Mouse (Mus musculus): ENCODE data around the gene Rap1gap. TPM values are rescaled to one million over a fixed set of nuclear protein-coding genes. Genes with fewer than 3 reads are reported as not detected.

Gene Rap1gap
- polyA plus RNA-seq, 1 experiment from 2014 or later, result 19.9 TPM

DNA sequence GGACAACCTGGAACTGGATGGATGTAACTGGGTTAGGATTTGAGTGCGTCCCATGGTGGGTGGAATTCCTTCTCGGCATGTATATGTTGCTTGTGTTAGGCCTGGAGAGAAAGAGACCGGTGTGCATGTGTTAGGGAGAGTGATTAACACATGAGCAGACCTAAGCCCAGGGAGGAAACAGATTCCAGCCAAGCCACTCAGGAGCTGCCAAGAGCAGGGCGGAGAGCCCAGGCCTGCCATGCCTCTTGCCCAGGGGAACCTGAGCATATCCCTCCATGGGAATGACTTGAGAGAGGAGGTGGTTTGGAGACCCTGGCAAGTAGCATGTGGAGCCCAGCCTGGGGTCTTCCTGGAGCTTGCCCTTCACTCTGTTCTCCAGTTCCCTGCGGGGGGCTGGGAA lies 13.4 kb downstream of the Rap1gap start:
- ATAC-seq (ENCODE audit: insufficient number of reproducible peaks, low FRiP score, low TSS enrichment, low read depth), result no peak
- H3K36me3 ChIP-seq, result no peaks in the 10 kb centered on the region
- no peak overlapping the region for H3K4me2 ChIP-seq (replicated peaks)
- H3K4me3 ChIP-seq (replicated peaks), result no peak overlapping the region
- no peak overlapping the region for H3K27ac ChIP-seq (replicated peaks)
- no peak overlapping the region for H3K9ac ChIP-seq
- peaks cover 40% of the 10 kb centered on the region for H3K4me1 ChIP-seq
- H3K27me3 ChIP-seq, result peaks cover 36% of the 10 kb centered on the region
- no peaks in the 10 kb centered on the region for H3K9me3 ChIP-seq (replicated peaks)
- 67% methylated on average over 5 of the region's 5 CpGs for WGBS

DNA sequence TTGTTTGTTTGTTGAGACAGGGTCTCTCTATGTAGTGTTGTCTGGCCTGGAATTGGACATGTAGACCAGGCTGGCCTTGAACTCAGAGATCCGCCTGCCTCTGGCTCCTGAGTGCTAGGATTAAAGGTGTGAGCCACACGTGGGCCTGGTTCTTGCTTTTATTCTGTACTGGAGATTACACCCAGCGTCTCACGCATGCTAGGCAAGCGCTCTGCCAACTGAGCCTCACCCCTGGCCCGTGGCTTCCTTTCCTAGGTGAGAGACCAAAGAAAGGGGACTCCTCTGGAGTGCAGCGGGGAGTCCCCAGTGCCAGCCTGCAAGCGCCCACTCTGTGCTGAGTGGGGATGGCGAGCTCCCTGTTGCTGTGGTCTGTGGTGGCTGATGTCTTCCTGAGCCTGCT lies 14.0 kb downstream of the Rap1gap start:
- no peak overlapping the region for H3K9ac ChIP-seq
- no peak for ATAC-seq (ENCODE audit: insufficient number of reproducible peaks, low FRiP score, low TSS enrichment, low read depth)
- no peak overlapping the region for H3K4me2 ChIP-seq (replicated peaks)
- peaks cover 40% of the 10 kb centered on the region for H3K4me1 ChIP-seq
- H3K36me3 ChIP-seq, result no peaks in the 10 kb centered on the region
- WGBS, result 69% methylated on average over 9 of the region's 9 CpGs
- H3K9me3 ChIP-seq (replicated peaks), result no peaks in the 10 kb centered on the region
- no peak overlapping the region for H3K4me3 ChIP-seq (replicated peaks)
- H3K27me3 ChIP-seq, result peaks cover 43% of the 10 kb centered on the region
- H3K27ac ChIP-seq (replicated peaks), result no peak overlapping the region

DNA sequence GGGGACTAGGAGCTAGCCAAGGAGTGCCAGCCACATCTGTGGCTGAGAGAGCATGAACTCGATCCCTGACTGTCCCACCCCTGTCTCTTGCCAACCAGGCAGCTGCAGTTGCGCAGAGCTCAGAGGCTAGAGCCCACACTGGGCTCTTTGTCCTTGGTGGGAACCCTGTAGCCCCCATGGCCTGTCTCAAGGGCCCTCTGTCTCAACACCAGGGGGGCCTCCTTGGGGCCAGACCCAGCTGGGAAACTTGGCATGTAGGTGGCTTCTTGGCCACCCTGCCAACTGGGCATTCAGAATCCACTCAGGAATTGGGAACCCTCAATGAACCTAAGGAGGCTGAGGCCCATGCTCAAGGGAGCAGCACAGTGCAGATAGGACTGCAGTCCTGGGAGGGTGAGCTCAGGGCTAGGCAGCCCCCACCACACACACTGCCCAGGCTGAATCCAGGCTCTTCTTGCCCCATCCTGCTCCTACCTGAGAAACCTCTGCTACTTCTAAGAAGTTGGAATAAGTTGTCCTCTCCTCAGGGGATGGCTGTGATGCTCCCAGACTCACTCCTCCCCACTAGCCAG lies 15.5 kb downstream of the Rap1gap start:
- 56% methylated on average over 2 of the region's 2 CpGs for WGBS
- H3K36me3 ChIP-seq, result no peaks in the 10 kb centered on the region
- H3K27ac ChIP-seq (replicated peaks), result no peak overlapping the region; the same call in 1 of the 2 replicates
- ATAC-seq (ENCODE audit: insufficient number of reproducible peaks, low FRiP score, low TSS enrichment, low read depth), result 0 out of 2 replicates have a peak, but pooled peaks have one; percentile 30
- H3K4me1 ChIP-seq, result peaks cover 40% of the 10 kb centered on the region
- H3K27me3 ChIP-seq, result peaks cover 52% of the 10 kb centered on the region
- no peak overlapping the region for H3K4me2 ChIP-seq (replicated peaks)
- no peak overlapping the region for H3K9ac ChIP-seq
- H3K9me3 ChIP-seq (replicated peaks), result no peaks in the 10 kb centered on the region
- no peak overlapping the region for H3K4me3 ChIP-seq (replicated peaks)

DNA sequence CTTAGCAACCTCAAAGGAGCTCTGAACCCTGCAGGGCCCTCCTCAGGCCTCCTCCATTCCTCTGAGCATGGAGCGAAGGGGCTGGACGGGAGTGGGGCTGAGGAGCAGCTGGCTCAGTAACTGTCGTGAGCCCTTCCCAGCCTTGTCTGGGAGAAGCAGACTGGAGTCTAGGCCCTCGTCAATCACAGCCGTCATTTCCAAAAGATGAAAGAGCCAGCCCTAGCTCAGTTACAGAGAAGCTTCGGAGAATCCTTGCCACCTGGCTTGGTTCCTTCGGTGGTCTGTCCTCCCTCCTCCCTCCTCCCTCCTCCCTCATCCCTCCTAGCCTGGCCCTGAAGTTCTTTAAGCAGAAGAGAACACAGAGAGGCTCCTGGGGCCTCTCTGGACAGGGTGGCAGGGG lies 16.2 kb downstream of the Rap1gap start:
- peaks cover 52% of the 10 kb centered on the region for H3K27me3 ChIP-seq
- no peak for ATAC-seq (ENCODE audit: insufficient number of reproducible peaks, low FRiP score, low TSS enrichment, low read depth)
- no peak overlapping the region for H3K27ac ChIP-seq (replicated peaks)

DNA sequence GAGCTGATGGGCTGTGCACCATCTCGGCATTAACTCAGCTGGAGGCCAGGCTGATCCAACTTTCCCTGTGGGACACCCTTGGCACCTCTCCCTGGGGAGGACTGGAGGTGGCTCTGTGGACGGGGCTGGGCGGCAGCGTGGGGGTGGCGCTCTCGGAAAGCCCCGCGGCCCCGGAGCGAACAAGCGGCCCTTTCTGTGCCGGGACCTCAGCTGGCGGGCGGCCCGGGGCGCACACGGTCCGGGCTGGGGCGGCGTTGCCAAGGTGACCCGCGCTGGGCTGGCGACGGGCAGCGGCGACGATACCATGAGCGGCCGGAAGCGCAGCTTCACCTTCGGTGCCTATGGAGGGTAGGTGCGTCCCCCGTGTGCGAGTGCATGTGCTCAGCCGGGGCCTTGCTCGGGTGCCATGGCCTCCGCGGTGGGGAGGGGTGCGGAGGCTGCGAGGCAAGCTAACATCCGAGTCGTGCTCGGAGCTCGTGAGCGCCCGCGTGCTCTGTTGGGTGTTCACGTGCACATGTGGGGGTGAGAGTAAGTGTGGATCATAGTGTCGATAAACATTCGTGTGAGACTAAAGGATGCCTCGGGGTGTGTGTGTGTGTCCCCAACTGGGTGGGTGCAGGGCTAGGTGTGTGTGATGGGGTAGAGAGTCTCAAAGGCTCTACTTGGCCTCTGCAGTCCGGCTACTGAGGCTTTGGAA lies 17.0 kb downstream of the Rap1gap start:
- peaks cover 52% of the 10 kb centered on the region for H3K27me3 ChIP-seq
- peaks cover 32% of the 10 kb centered on the region for H3K4me1 ChIP-seq
- H3K4me2 ChIP-seq (replicated peaks), result peak overlapping the region; percentile 76
- H3K4me3 ChIP-seq (replicated peaks), result peak overlapping the region; percentile 37
- WGBS, result 5% methylated on average over 52 of the region's 52 CpGs
- no peaks in the 10 kb centered on the region for H3K36me3 ChIP-seq
- H3K9me3 ChIP-seq (replicated peaks), result no peaks in the 10 kb centered on the region
- ATAC-seq (ENCODE audit: insufficient number of reproducible peaks, low FRiP score, low TSS enrichment, low read depth), result 0 out of 2 replicates have a peak, but pooled peaks have one; percentile 5
- H3K27ac ChIP-seq (replicated peaks), result no peak overlapping the region
- H3K9ac ChIP-seq, result 0 out of 2 replicates have a peak overlapping the region, but pooled peaks have one; percentile 9

More for the DNA sequence above, 16.2 kb downstream of the Rap1gap start:
- Histone ChIP-seq H3K9me3 (replicated peaks) (no peaks in the 10 kb centered on the region), H3K4me2 (replicated peaks) (no peak overlapping the region), H3K9ac (no peak overlapping the region), H3K4me1 (peaks cover 40% of the 10 kb centered on the region), H3K36me3 (no peaks in the 10 kb centered on the region), H3K4me3 (replicated peaks) (no peak overlapping the region)
- WGBS, result 33% methylated on average over 7 of the region's 7 CpGs

DNA sequence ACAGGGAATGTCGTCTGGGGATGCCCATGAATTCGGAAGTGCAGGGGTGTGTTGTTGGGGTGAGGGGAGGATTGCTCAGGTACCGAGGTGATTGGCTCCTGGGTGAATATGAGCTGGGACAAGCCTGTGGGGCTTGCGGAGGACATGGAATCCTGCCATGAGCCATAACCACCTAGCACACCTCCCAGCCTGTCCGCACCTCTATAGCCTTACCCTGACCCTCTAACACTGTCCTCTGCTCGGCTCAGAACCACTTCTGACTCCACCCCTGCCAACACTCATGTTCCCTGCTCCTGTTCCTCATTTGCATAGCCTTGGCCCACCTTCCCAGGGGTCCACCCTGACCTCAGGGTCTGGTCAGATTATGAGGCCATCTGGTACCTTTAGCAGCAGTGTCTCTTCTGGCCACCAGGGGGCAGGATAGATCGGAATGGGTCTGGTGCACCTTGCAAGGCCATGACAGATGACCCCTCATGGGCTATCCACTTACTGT lies 18.5 kb downstream of the Rap1gap start:
- H3K27me3 ChIP-seq, result peaks cover 52% of the 10 kb centered on the region
- ATAC-seq (ENCODE audit: insufficient number of reproducible peaks, low FRiP score, low TSS enrichment, low read depth), result no peak; the same call in 1 of the 2 replicates
- WGBS, result 49% methylated on average over 7 of the region's 7 CpGs

DNA sequence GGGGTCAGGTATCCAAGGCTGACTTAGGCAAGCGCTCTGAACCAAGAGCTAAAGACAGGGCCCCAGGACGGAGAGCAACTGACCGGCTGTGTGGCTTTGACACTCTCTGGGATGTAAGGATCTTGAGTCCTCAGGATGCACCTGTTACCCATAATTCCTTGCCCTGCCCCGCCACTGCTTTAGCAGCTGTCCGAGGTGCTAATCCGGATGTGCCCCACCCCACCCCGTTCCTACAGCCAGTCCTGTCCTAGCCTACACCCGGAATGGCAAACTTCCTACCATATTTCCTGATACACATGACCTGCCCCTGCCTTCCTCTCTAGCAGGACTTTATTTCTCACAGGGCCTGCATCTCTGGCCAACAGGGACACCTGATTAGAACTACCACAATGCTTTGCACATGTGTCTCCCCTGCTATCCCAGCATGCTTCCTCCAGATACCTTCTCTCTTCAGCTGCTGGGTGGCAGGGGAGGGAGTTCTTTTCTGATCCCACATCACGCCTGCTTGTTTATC lies 20.4 kb downstream of the Rap1gap start:
- H3K4me2 ChIP-seq (replicated peaks), result no peak overlapping the region
- no peak for ATAC-seq (ENCODE audit: insufficient number of reproducible peaks, low FRiP score, low TSS enrichment, low read depth)
- H3K27me3 ChIP-seq, result peaks cover 43% of the 10 kb centered on the region
- H3K9me3 ChIP-seq (replicated peaks), result no peaks in the 10 kb centered on the region
- no peaks in the 10 kb centered on the region for H3K36me3 ChIP-seq
- H3K27ac ChIP-seq (replicated peaks), result no peak overlapping the region
- WGBS, result 29% methylated on average over 9 of the region's 9 CpGs
- H3K4me1 ChIP-seq, result peaks cover 21% of the 10 kb centered on the region
- no peak overlapping the region for H3K9ac ChIP-seq
- H3K4me3 ChIP-seq (replicated peaks), result no peak overlapping the region

More for the DNA sequence above, 18.5 kb downstream of the Rap1gap start:
- Histone ChIP-seq H3K9ac (no peak overlapping the region), H3K4me3 (replicated peaks) (no peak overlapping the region), H3K4me1 (peaks cover 26% of the 10 kb centered on the region), H3K36me3 (no peaks in the 10 kb centered on the region), H3K4me2 (replicated peaks) (no peak overlapping the region), H3K9me3 (replicated peaks) (no peaks in the 10 kb centered on the region), H3K27ac (replicated peaks) (no peak overlapping the region)

DNA sequence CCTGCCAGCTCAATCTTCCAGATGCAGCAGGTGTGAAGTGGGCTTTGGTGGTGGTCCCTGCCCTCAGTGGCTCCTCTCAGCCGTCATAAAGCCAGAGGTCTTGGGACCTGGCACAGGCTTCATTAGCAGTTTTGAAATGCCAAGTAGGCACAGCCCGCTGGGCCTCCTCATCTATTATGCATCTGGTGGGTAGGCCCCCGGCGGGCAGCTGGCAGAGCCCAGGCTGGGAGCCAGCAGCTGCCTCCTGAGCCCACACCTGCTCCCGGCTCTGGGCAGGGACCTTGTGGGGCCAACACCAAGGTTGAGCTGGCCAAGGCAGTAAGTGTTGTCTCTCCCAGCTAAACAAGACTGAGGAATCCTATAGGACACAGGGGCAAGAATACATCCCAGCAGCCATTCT lies 21.8 kb downstream of the Rap1gap start:
- ATAC-seq (ENCODE audit: insufficient number of reproducible peaks, low FRiP score, low TSS enrichment, low read depth), result no peak
- no peak overlapping the region for H3K4me2 ChIP-seq (replicated peaks)
- 66% methylated on average over 5 of the region's 5 CpGs for WGBS
- peaks cover 9% of the 10 kb centered on the region for H3K4me1 ChIP-seq
- no peaks in the 10 kb centered on the region for H3K9me3 ChIP-seq (replicated peaks)
- no peak overlapping the region for H3K4me3 ChIP-seq (replicated peaks)
- H3K9ac ChIP-seq, result no peak overlapping the region
- no peak overlapping the region for H3K27ac ChIP-seq (replicated peaks)
- no peaks in the 10 kb centered on the region for H3K36me3 ChIP-seq
- H3K27me3 ChIP-seq, result peaks cover 30% of the 10 kb centered on the region

DNA sequence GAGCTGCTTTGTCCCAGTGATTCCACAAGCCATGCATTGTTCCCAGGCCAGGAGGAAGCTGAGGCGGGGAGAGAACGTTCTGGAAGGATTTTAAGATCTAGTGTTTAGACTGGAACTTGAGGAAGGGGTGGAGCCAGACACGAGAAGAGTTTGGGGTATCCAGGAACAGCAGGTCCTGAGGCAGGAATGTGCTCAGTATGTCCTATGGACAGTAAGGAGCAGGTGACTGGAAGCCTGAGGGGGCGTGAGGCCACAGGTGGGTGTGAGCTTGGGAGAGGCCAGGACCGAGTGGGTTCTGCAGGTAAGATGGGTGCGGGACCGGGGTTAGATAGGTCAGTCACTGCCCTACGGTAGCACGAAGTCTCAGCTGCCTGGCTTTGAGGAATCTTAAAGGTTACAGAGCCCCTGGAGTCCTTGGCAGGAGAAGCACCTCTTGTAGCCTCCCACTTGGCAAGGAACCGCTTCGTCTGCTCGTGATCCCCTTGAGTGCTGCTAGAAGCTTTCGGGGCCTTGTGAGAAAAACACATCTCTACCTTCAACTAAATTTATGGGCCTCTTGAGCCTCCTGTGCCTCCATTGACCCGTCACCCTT lies 22.8 kb downstream of the Rap1gap start:
- no peaks in the 10 kb centered on the region for H3K4me1 ChIP-seq
- peaks cover 20% of the 10 kb centered on the region for H3K27me3 ChIP-seq
- no peaks in the 10 kb centered on the region for H3K36me3 ChIP-seq
- H3K27ac ChIP-seq (replicated peaks), result no peak overlapping the region
- H3K9ac ChIP-seq, result no peak overlapping the region
- no peak for ATAC-seq (ENCODE audit: insufficient number of reproducible peaks, low FRiP score, low TSS enrichment, low read depth)
- no peak overlapping the region for H3K4me2 ChIP-seq (replicated peaks)
- no peaks in the 10 kb centered on the region for H3K9me3 ChIP-seq (replicated peaks)
- H3K4me3 ChIP-seq (replicated peaks), result no peak overlapping the region
- 66% methylated on average over 14 of the region's 14 CpGs for WGBS

DNA sequence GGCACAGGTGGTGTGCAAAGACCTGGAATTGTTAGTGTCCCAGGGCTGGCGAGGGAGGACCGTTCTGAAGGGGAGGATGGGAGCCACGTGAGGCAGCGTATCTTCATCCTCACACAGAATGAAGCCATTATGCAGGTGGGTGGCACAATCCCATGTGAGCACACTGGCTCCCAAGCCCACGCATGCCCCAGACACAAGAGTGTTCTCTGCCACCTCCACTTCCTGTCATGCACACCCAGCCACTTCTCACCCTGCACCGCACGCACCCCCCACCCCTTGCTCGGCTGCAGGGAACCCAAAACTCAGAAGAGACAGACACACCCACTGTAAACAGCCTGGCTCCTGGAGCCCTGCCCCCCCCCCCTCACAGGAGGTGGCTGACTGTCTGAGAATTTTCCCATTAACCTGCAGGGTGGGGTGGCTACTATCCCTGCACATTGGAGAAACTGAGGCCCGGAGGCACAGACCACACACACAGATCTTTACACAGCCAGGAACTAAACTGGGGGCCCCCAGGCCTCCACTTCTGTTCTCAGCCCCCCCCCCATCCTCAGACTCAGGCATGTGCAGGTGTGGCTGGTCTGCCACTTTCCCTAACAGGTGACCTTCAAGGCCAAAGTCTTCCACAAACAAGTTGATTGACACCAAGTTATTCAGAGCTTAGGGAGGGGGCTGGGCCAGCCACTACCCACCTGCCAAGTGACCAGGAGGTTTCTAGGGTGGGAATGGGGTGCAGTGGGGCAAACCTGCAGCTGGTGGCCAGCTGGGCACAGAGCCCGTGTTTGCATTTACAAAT lies 27.8 kb downstream of the Rap1gap start:
- 64% methylated on average over 10 of the region's 10 CpGs for WGBS
- ATAC-seq (ENCODE audit: insufficient number of reproducible peaks, low FRiP score, low TSS enrichment, low read depth), result no peak

More for the DNA sequence above, 27.8 kb downstream of the Rap1gap start:
- Histone ChIP-seq H3K4me1 (peaks cover 11% of the 10 kb centered on the region), H3K27me3 (no peaks in the 10 kb centered on the region), H3K9me3 (replicated peaks) (no peaks in the 10 kb centered on the region), H3K4me3 (replicated peaks) (no peak overlapping the region), H3K36me3 (no peaks in the 10 kb centered on the region), H3K4me2 (replicated peaks) (no peak overlapping the region), H3K27ac (replicated peaks) (no peak overlapping the region), H3K9ac (no peak overlapping the region)

Measured in embryonic facial prominence, embryonic 15.5 days (tissue).